Comparison of ENCODE assay signal across 9 mouse cellular contexts in genomic region chr10:75930304-75930703, GRCm38 (mm10). TPM values are rescaled to one million over a fixed set of nuclear protein-coding genes. Genes with fewer than 3 reads are reported as not detected.
DNase-seq lines count a peak whose midpoint lies in the region; ATAC-seq and TF ChIP-seq lines count a peak whose summit lies in the region.
"Had no signal": no experiment of that assay in that cellular context is flagged by ENCODE, and none has a peak within 500 bp of the region (broad histone marks: within the 10 kb centered on the region; RNA-seq: fewer than 3 reads in every experiment).

No protein-coding gene starts in this region.

- H3K4me1 ChIP-seq in midbrain, embryonic 13.5 days (replicated peaks): peaks cover 33% of the 10 kb centered on the region
- peaks cover 23% of the 10 kb centered on the region for H3K4me1 ChIP-seq in midbrain, embryonic 16.5 days (ENCODE audit: control insufficient read depth, insufficient read depth, low read length)
- H3K4me1 ChIP-seq in embryonic facial prominence, embryonic 10.5 days: peaks cover 36% of the 10 kb centered on the region
- H3K4me1 ChIP-seq in intestine, postnatal 0 days (replicated peaks; ENCODE audit: control insufficient read depth, insufficient read depth, low read length): no peaks in the 10 kb centered on the region; the same call in 1 of the 2 replicates
- H3K4me1 ChIP-seq in neural tube, embryonic 14.5 days (ENCODE audit: control insufficient read depth, insufficient read depth, low read length): peaks cover 19% of the 10 kb centered on the region

- H3K9ac ChIP-seq in midbrain, embryonic 13.5 days (replicated peaks): no peak overlapping the region
- H3K9ac ChIP-seq in midbrain, embryonic 16.5 days (ENCODE audit: low read depth, low read length): no peak overlapping the region
- H3K9ac ChIP-seq in intestine, postnatal 0 days (ENCODE audit: low read depth, low read length): no peak overlapping the region
- H3K9ac ChIP-seq in neural tube, embryonic 14.5 days (replicated peaks; ENCODE audit: low read depth, low read length): no peak overlapping the region

- TF ChIP-seq CTCF in intestine, postnatal 0 days (IDR thresholded peaks at IDR 0.05; ENCODE audit: low read depth): no peak

- H3K4me2 ChIP-seq in midbrain, embryonic 13.5 days (replicated peaks): peak overlapping the region; percentile 91; the same call in 1 of the 2 replicates
- H3K4me2 ChIP-seq in midbrain, embryonic 16.5 days (ENCODE audit: low read length): no peak overlapping the region
- peak overlapping the region; percentile 21; the same call in 1 of the 2 replicates for H3K4me2 ChIP-seq in intestine, postnatal 0 days (replicated peaks; ENCODE audit: low read depth)
- H3K4me2 ChIP-seq in neural tube, embryonic 14.5 days (ENCODE audit: low read depth, low read length): peak overlapping the region; percentile 95
- H3K4me2 ChIP-seq: midbrain, embryonic 11.5 days had no signal

- ATAC-seq in midbrain, embryonic 13.5 days: no peak
- ATAC-seq in midbrain, embryonic 16.5 days: no peak
- ATAC-seq in intestine, postnatal 0 days: no peak
- ATAC-seq in neural tube, embryonic 14.5 days (ENCODE audit: low read depth): no peak
- no peak for ATAC-seq in activated CD4-positive, CD25-positive, alpha-beta regulatory T cell, adult 4 months

- no peak overlapping the region for H3K4me3 ChIP-seq in midbrain, embryonic 13.5 days (replicated peaks)
- H3K4me3 ChIP-seq in midbrain, embryonic 16.5 days (ENCODE audit: low read depth, low read length): no peak overlapping the region
- H3K4me3 ChIP-seq in embryonic facial prominence, embryonic 10.5 days: peak overlapping the region; percentile 74; the same call in 1 of the 2 replicates
- H3K4me3 ChIP-seq in intestine, postnatal 0 days (ENCODE audit: low read depth, low read length): no peak overlapping the region
- H3K4me3 ChIP-seq in neural tube, embryonic 14.5 days (ENCODE audit: low read depth, low read length): no peak overlapping the region

- H3K9me3 ChIP-seq in midbrain, embryonic 13.5 days: no peaks in the 10 kb centered on the region
- H3K9me3 ChIP-seq in midbrain, embryonic 16.5 days (replicated peaks; ENCODE audit: control insufficient read depth, low read length, poor library complexity, severe bottlenecking): no peaks in the 10 kb centered on the region
- H3K9me3 ChIP-seq in embryonic facial prominence, embryonic 10.5 days: no peaks in the 10 kb centered on the region
- H3K9me3 ChIP-seq in intestine, postnatal 0 days (ENCODE audit: control insufficient read depth): no peaks in the 10 kb centered on the region
- H3K9me3 ChIP-seq in neural tube, embryonic 14.5 days (ENCODE audit: control insufficient read depth, low read length): no peaks in the 10 kb centered on the region

- H3K27me3 ChIP-seq in midbrain, embryonic 13.5 days: peaks cover 37% of the 10 kb centered on the region
- H3K27me3 ChIP-seq in midbrain, embryonic 16.5 days (ENCODE audit: control insufficient read depth, insufficient read depth, low read depth, low read length): peaks cover 3% of the 10 kb centered on the region; the same call in 1 of the 2 replicates
- peaks cover 67% of the 10 kb centered on the region for H3K27me3 ChIP-seq in embryonic facial prominence, embryonic 10.5 days (replicated peaks; ENCODE audit: low read depth, poor library complexity, severe bottlenecking)
- H3K27me3 ChIP-seq in intestine, postnatal 0 days (replicated peaks; ENCODE audit: control insufficient read depth, insufficient read depth, low read length): peaks cover 11% of the 10 kb centered on the region; the same call in 1 of the 2 replicates
- H3K27me3 ChIP-seq in neural tube, embryonic 14.5 days (ENCODE audit: control insufficient read depth, insufficient read depth, low read length): peaks cover 3% of the 10 kb centered on the region; the same call in 1 of the 2 replicates

- H3K27ac ChIP-seq in midbrain, embryonic 13.5 days: no peak overlapping the region
- no peak overlapping the region for H3K27ac ChIP-seq in midbrain, embryonic 16.5 days (ENCODE audit: low read length)
- no peak overlapping the region for H3K27ac ChIP-seq in embryonic facial prominence, embryonic 10.5 days (replicated peaks)
- H3K27ac ChIP-seq in intestine, postnatal 0 days (ENCODE audit: low read depth, low read length): no peak overlapping the region
- no peak overlapping the region for H3K27ac ChIP-seq in neural tube, embryonic 14.5 days (ENCODE audit: low read depth, low read length)

- DNase-seq in embryonic facial prominence, embryonic 10.5 days (ENCODE audit: low spot score): no peak
- no peak for DNase-seq in frontal cortex, postnatal 14 days (ENCODE audit: low spot score in 2 of 2)
- DNase-seq: thymus, postnatal 25 days had no signal

- 19% methylated on average over 6 of the region's 6 CpGs for WGBS in midbrain, embryonic 13.5 days
- WGBS in midbrain, embryonic 16.5 days: 11% methylated on average over 6 of the region's 6 CpGs
- WGBS in embryonic facial prominence, embryonic 10.5 days: 44% methylated on average over 6 of the region's 6 CpGs
- WGBS in intestine, postnatal 0 days: 21% methylated on average over 6 of the region's 6 CpGs
- WGBS in neural tube, embryonic 14.5 days: 32% methylated on average over 6 of the region's 6 CpGs

- peaks cover 28% of the 10 kb centered on the region for H3K36me3 ChIP-seq in midbrain, embryonic 13.5 days
- 0 out of 2 replicates have a peak, but pooled peaks cover 2% of the 10 kb centered on the region for H3K36me3 ChIP-seq in midbrain, embryonic 16.5 days (ENCODE audit: control insufficient read depth, insufficient read depth, low read length)
- peaks cover 32% of the 10 kb centered on the region for H3K36me3 ChIP-seq in embryonic facial prominence, embryonic 10.5 days (replicated peaks)
- H3K36me3 ChIP-seq in intestine, postnatal 0 days (ENCODE audit: control insufficient read depth, insufficient read depth): peaks cover 13% of the 10 kb centered on the region; the same call in 1 of the 2 replicates
- H3K36me3 ChIP-seq in neural tube, embryonic 14.5 days (ENCODE audit: control insufficient read depth, insufficient read depth, low read length): no peaks in the 10 kb centered on the region; the same call in 1 of the 2 replicates

RNA-seq across cellular contexts. Expression of gene Chchd10, which starts 2.6 kb away (rescaled TPM):
- 15.1 and 17.1 TPM in 2 replicates for polyA plus RNA-seq in midbrain, embryonic 13.5 days (2015; fragmentation: Nextera tagmentation; extraction: Ambion mirVana)
- 72.1 and 93.2 TPM in 2 replicates for polyA plus RNA-seq in midbrain, embryonic 16.5 days (2015; fragmentation: Nextera tagmentation; extraction: Ambion mirVana)
- polyA plus RNA-seq in embryonic facial prominence, embryonic 10.5 days (2016; fragmentation: Nextera tagmentation; extraction: Ambion mirVana): 8.4 and 9.6 TPM in 2 replicates
- 308 and 334 TPM in 2 replicates for polyA plus RNA-seq in intestine, postnatal 0 days (2015; fragmentation: Nextera tagmentation; extraction: Ambion mirVana)
- polyA plus RNA-seq in neural tube, embryonic 14.5 days (2014; fragmentation: Nextera tagmentation; extraction: Ambion mirVana): 108 and 158 TPM in 2 replicates
- polyA plus RNA-seq in activated CD4-positive, CD25-positive, alpha-beta regulatory T cell, adult 4 months (2017; shearing (Covaris generic)): 10 to 100 TPM; 13.1 to 20.1 TPM

RNA-seq across cellular contexts. Expression of gene Mmp11, which starts 6.0 kb away (rescaled TPM):
- polyA plus RNA-seq in midbrain, embryonic 13.5 days (2015; fragmentation: Nextera tagmentation; extraction: Ambion mirVana): 22.7 and 29.5 TPM in 2 replicates
- polyA plus RNA-seq in midbrain, embryonic 16.5 days (2015; fragmentation: Nextera tagmentation; extraction: Ambion mirVana): 13.3 and 14.6 TPM in 2 replicates
- polyA plus RNA-seq in embryonic facial prominence, embryonic 10.5 days (2016; fragmentation: Nextera tagmentation; extraction: Ambion mirVana): 36.7 and 46.4 TPM in 2 replicates
- polyA plus RNA-seq in intestine, postnatal 0 days (2015; fragmentation: Nextera tagmentation; extraction: Ambion mirVana): 8.7 and 9.2 TPM in 2 replicates
- 15.3 and 31.0 TPM in 2 replicates for polyA plus RNA-seq in neural tube, embryonic 14.5 days (2014; fragmentation: Nextera tagmentation; extraction: Ambion mirVana)
- 1 to 10 TPM; 2.5 to 9.1 TPM for polyA plus RNA-seq in activated CD4-positive, CD25-positive, alpha-beta regulatory T cell, adult 4 months (2017; shearing (Covaris generic))

RNA-seq across cellular contexts. Expression of gene Smarcb1, which starts 8.9 kb away (rescaled TPM):
- polyA plus RNA-seq in midbrain, embryonic 13.5 days (2015; fragmentation: Nextera tagmentation; extraction: Ambion mirVana): 323 and 327 TPM in 2 replicates
- 262 and 281 TPM in 2 replicates for polyA plus RNA-seq in midbrain, embryonic 16.5 days (2015; fragmentation: Nextera tagmentation; extraction: Ambion mirVana)
- polyA plus RNA-seq in embryonic facial prominence, embryonic 10.5 days (2016; fragmentation: Nextera tagmentation; extraction: Ambion mirVana): 284 and 291 TPM in 2 replicates
- polyA plus RNA-seq in intestine, postnatal 0 days (2015; fragmentation: Nextera tagmentation; extraction: Ambion mirVana): 54.9 and 58.1 TPM in 2 replicates
- polyA plus RNA-seq in neural tube, embryonic 14.5 days (2014; fragmentation: Nextera tagmentation; extraction: Ambion mirVana): 245 and 254 TPM in 2 replicates
- 100 to 1,000 TPM in 1 of 2 experiments, 10 to 100 TPM in 1; 75.0 to 127 TPM for polyA plus RNA-seq in activated CD4-positive, CD25-positive, alpha-beta regulatory T cell, adult 4 months (2017; shearing (Covaris generic))

RNA-seq across cellular contexts. Expression of gene Gm867, which starts 10.2 kb away (rescaled TPM):
- 0.35 TPM in 1 of 2 replicates, not detected in the other for polyA plus RNA-seq in midbrain, embryonic 13.5 days (2015; fragmentation: Nextera tagmentation; extraction: Ambion mirVana)
- polyA plus RNA-seq in midbrain, embryonic 16.5 days (2015; fragmentation: Nextera tagmentation; extraction: Ambion mirVana): 0.92 and 1.0 TPM in 2 replicates
- 0.29 and 0.56 TPM in 2 replicates for polyA plus RNA-seq in embryonic facial prominence, embryonic 10.5 days (2016; fragmentation: Nextera tagmentation; extraction: Ambion mirVana)
- polyA plus RNA-seq in intestine, postnatal 0 days (2015; fragmentation: Nextera tagmentation; extraction: Ambion mirVana): not detected in 2 replicates
- 2.4 and 3.0 TPM in 2 replicates for polyA plus RNA-seq in neural tube, embryonic 14.5 days (2014; fragmentation: Nextera tagmentation; extraction: Ambion mirVana)
- not detected for polyA plus RNA-seq in activated CD4-positive, CD25-positive, alpha-beta regulatory T cell, adult 4 months (2017; shearing (Covaris generic))

RNA-seq across cellular contexts. Expression of gene Vpreb3, which starts 12.6 kb away (rescaled TPM):
- polyA plus RNA-seq in midbrain, embryonic 13.5 days (2015; fragmentation: Nextera tagmentation; extraction: Ambion mirVana): 0.58 and 0.73 TPM in 2 replicates
- 0.84 and 1.5 TPM in 2 replicates for polyA plus RNA-seq in midbrain, embryonic 16.5 days (2015; fragmentation: Nextera tagmentation; extraction: Ambion mirVana)
- polyA plus RNA-seq in embryonic facial prominence, embryonic 10.5 days (2016; fragmentation: Nextera tagmentation; extraction: Ambion mirVana): 0.42 and 1.1 TPM in 2 replicates
- 0.43 TPM in 1 of 2 replicates, not detected in the other for polyA plus RNA-seq in intestine, postnatal 0 days (2015; fragmentation: Nextera tagmentation; extraction: Ambion mirVana)
- 1.2 and 1.3 TPM in 2 replicates for polyA plus RNA-seq in neural tube, embryonic 14.5 days (2014; fragmentation: Nextera tagmentation; extraction: Ambion mirVana)
- 1 to 10 TPM in 1 of 2 experiments, not detected in 1; 3.5 TPM for polyA plus RNA-seq in activated CD4-positive, CD25-positive, alpha-beta regulatory T cell, adult 4 months (2017; shearing (Covaris generic))
